Mouse (Mus musculus) heart, embryonic 11.5 days (tissue): ENCODE measurements around the gene Gpr4. TPM values are rescaled to one million over a fixed set of nuclear protein-coding genes. Genes with fewer than 3 reads are reported as not detected.
A peak's percentile ranks its signal among the peaks of the same experiment; 100 is the strongest.

Source experiments
- ATAC-seq: fragments of 200-750 bp; cut with Nextera tagmentation; replicated peaks from 2 replicates; pipeline ENCODE4 v1.8.0; 2017; ENCODE audit warnings: moderate library complexity; ENCODE audit not compliant: insufficient number of reproducible peaks, low FRiP score, low TSS enrichment
- H3K27ac ChIP-seq: fragments of 300-500 bp; sonication (generic); 2 replicates; pipeline ENCODE4 v1.5.1; 2014; ENCODE audit warnings: mild to moderate bottlenecking, low read depth, low read length
- H3K27me3 ChIP-seq: fragments of 300-500 bp; sonication (generic); 2 replicates; pipeline ENCODE4 v1.6.1; 2014; ENCODE audit warnings: mild to moderate bottlenecking, low read length, mixed read lengths; ENCODE audit not compliant: control insufficient read depth, insufficient read depth
- H3K36me3 ChIP-seq: fragments of 300-500 bp; sonication (generic); 2 replicates; pipeline ENCODE4 v1.6.1; 2014; ENCODE audit warnings: mild to moderate bottlenecking, low read length, moderate library complexity, mixed read lengths; ENCODE audit not compliant: control insufficient read depth, insufficient read depth
- H3K4me1 ChIP-seq: fragments of 300-500 bp; sonication (generic); 2 replicates; pipeline ENCODE4 v1.6.1; 2014; ENCODE audit warnings: low read length; ENCODE audit not compliant: control insufficient read depth, insufficient read depth
- H3K4me2 ChIP-seq: fragments of 300-500 bp; sonication (generic); 2 replicates; pipeline ENCODE4 v1.6.1; 2014; ENCODE audit warnings: mild to moderate bottlenecking, moderate library complexity
- H3K4me3 ChIP-seq: fragments of 300-500 bp; sonication (generic); 2 replicates; pipeline ENCODE4 v1.5.1; 2014; ENCODE audit warnings: low read depth, low read length
- H3K9ac ChIP-seq: fragments of 300-500 bp; sonication (generic); 2 replicates; pipeline ENCODE4 v1.6.1; 2014; ENCODE audit warnings: mild to moderate bottlenecking, low read depth, low read length, moderate library complexity
- H3K9me3 ChIP-seq: fragments of 300-500 bp; sonication (generic); replicated peaks from 2 replicates; pipeline ENCODE4 v1.6.1; 2016; ENCODE audit warnings: low read length; ENCODE audit not compliant: control insufficient read depth
- WGBS: fragments of 180-500 bp; shearing (Covaris S2); extraction: QIAGEN DNeasy Blood & Tissue Kit; methylation state at CpG from one replicate; pipeline ENCODE4 v1.1.7; 2014; ENCODE audit not compliant: insufficient replicate concordance; 5-methylcytosine and 5-hydroxymethylcytosine counted together
- polyA plus RNA-seq: library from polyadenylated mRNA; unstranded; fragments of >200 nt; fragmentation: Nextera tagmentation; extraction: Ambion mirVana; gene quantifications from 2 replicates; pipeline ENCODE4 v1.2.1, GENCODE M21; 2014

Gene Gpr4
- polyA plus RNA-seq, 1 experiment from 2014 or later = 1.3 TPM

GRCm38 (mm10) chr7:19227883-19228792, 15.8 kb downstream of the Gpr4 start, which contains the start of gene Opa3:
Gene Opa3 (plus strand): TSS chr7:19228334.
- H3K36me3 ChIP-seq = peaks cover 9% of the 10 kb centered on the region; the same call in 1 of the 2 replicates
- H3K27me3 ChIP-seq = no peaks in the 10 kb centered on the region
- WGBS = under 1% methylated on average over 89 of the region's 91 CpGs
- no peaks in the 10 kb centered on the region for H3K9me3 ChIP-seq
- ATAC-seq = peak; percentile 93
- H3K4me1 ChIP-seq = peaks cover 14% of the 10 kb centered on the region
- H3K4me2 ChIP-seq = peak within 1 kb of the TSS; percentile 79
- H3K9ac ChIP-seq = peak within 1 kb of the TSS; percentile 91
- peak within 1 kb of the TSS; percentile 62 for H3K4me3 ChIP-seq
- peak within 1 kb of the TSS; percentile 100 for H3K27ac ChIP-seq

DNA sequence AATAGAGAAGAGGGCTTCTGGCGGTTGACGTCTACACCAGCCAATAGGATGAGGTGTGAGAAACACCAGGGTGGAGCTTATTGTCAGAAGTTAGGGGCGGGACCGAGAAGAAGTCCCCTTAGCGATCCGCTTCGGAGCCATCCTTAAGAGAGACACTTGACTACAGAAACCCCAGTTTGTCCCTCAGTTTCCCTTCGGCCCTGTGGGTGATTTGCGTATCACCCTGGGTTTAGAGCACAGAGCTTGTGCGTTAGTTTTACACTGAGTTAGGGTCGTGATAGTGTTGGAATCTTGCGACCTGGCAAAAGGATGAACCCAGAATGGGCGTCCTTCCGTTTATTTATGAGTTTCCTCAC, 16.4 kb downstream of the Gpr4 start:
- Histone ChIP-seq H3K9ac (peak overlapping the region; percentile 91), H3K4me1 (peaks cover 14% of the 10 kb centered on the region), H3K4me3 (peak overlapping the region; percentile 62), H3K36me3 (peaks cover 9% of the 10 kb centered on the region; the same call in 1 of the 2 replicates), H3K4me2 (peak overlapping the region; percentile 79), H3K27ac (peak overlapping the region; percentile 100), H3K9me3 (no peaks in the 10 kb centered on the region), H3K27me3 (no peaks in the 10 kb centered on the region)
- no peak for ATAC-seq
- WGBS = 0% methylated on average over 14 of the region's 14 CpGs

DNA sequence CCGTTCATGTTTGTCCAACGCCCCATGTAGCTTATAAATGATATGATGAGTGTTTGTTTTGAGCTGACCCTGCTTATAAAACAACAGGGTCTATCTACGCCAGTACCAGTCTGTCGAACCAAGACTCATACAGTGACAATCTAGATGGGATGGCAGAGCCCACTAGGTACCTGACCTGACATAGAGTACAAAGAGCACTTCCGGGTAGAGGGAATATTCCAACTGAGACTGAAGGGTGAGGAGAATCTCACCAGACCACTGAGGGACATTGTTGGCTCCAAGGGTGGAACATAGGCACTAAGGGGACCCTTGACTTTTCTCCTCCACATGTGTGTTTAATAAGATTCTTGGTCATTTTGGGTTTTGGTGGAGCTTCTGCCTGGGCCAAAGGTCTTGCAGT, 17.1 kb downstream of the Gpr4 start:
- no peak overlapping the region for H3K27ac ChIP-seq
- ATAC-seq = no peak
- peaks cover 9% of the 10 kb centered on the region; the same call in 1 of the 2 replicates for H3K36me3 ChIP-seq
- H3K4me3 ChIP-seq = peak overlapping the region; percentile 62
- 39% methylated on average over 5 of the region's 5 CpGs for WGBS
- no peaks in the 10 kb centered on the region for H3K9me3 ChIP-seq
- H3K9ac ChIP-seq = peak overlapping the region; percentile 91
- no peaks in the 10 kb centered on the region for H3K27me3 ChIP-seq
- H3K4me1 ChIP-seq = peaks cover 14% of the 10 kb centered on the region
- peak overlapping the region; percentile 79 for H3K4me2 ChIP-seq

GRCm38 (mm10) chr7:19230041-19230580, 17.8 kb downstream of the Gpr4 start:
- no peak overlapping the region; the same call in 1 of the 2 replicates for H3K4me3 ChIP-seq
- H3K27me3 ChIP-seq = no peaks in the 10 kb centered on the region
- H3K9me3 ChIP-seq = no peaks in the 10 kb centered on the region
- peak overlapping the region; percentile 79 for H3K4me2 ChIP-seq
- peaks cover 9% of the 10 kb centered on the region; the same call in 1 of the 2 replicates for H3K36me3 ChIP-seq
- 93% methylated on average over 2 of the region's 2 CpGs for WGBS
- no peak overlapping the region for H3K27ac ChIP-seq
- no peak for ATAC-seq
- peak overlapping the region; percentile 91; the same call in 1 of the 2 replicates for H3K9ac ChIP-seq
- peaks cover 18% of the 10 kb centered on the region for H3K4me1 ChIP-seq

DNA sequence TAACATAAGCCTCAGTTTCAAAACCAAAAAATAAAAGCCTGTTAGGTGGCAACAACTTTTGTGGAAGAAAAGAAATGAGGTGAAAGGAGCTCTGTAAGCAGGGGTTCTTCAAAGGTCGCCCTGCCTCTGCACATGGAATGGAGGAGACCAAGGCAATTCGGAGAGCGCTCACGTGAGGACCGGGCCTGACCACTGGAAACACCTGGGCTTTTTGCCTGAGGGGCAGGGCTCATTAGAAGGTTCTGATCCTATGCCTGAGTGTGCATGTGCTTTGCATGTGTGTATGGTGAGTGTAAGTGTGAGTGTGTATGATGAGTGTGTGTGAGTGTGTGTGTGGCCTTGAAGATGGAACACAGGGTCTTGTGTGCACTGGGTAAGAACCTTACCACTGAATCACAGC, 18.6 kb downstream of the Gpr4 start:
- peaks cover 6% of the 10 kb centered on the region; the same call in 1 of the 2 replicates for H3K36me3 ChIP-seq
- H3K9me3 ChIP-seq = no peaks in the 10 kb centered on the region
- 92% methylated on average over 5 of the region's 5 CpGs for WGBS
- no peaks in the 10 kb centered on the region for H3K27me3 ChIP-seq
- 0 out of 2 replicates have a peak overlapping the region, but pooled peaks have one; percentile 12 for H3K9ac ChIP-seq
- H3K27ac ChIP-seq = no peak overlapping the region
- no peak overlapping the region for H3K4me3 ChIP-seq
- no peak overlapping the region for H3K4me2 ChIP-seq
- peaks cover 23% of the 10 kb centered on the region for H3K4me1 ChIP-seq
- no peak for ATAC-seq

GRCm38 (mm10) chr7:19231849-19232248, 19.5 kb downstream of the Gpr4 start:
- ATAC-seq = no peak
- no peak overlapping the region for H3K4me2 ChIP-seq
- WGBS = 88% methylated on average over 3 of the region's 3 CpGs
- no peak overlapping the region for H3K27ac ChIP-seq
- H3K4me1 ChIP-seq = peaks cover 29% of the 10 kb centered on the region
- no peaks in the 10 kb centered on the region for H3K27me3 ChIP-seq
- no peak overlapping the region for H3K9ac ChIP-seq
- peaks cover 6% of the 10 kb centered on the region; the same call in 1 of the 2 replicates for H3K36me3 ChIP-seq
- H3K4me3 ChIP-seq = no peak overlapping the region
- H3K9me3 ChIP-seq = no peaks in the 10 kb centered on the region

- ATAC-seq = no peak
- H3K36me3 ChIP-seq = peaks cover 6% of the 10 kb centered on the region; the same call in 1 of the 2 replicates
- no peak overlapping the region for H3K4me3 ChIP-seq
- H3K27me3 ChIP-seq = no peaks in the 10 kb centered on the region
- no peak overlapping the region for H3K9ac ChIP-seq
- no peaks in the 10 kb centered on the region for H3K9me3 ChIP-seq
- peaks cover 37% of the 10 kb centered on the region for H3K4me1 ChIP-seq
- no peak overlapping the region for H3K4me2 ChIP-seq
- WGBS = 82% methylated on average over 5 of the region's 5 CpGs
- H3K27ac ChIP-seq = no peak overlapping the region
Measured at GRCm38 (mm10) chr7:19234652-19235051, 22.3 kb downstream of the Gpr4 start.

- Histone ChIP-seq H3K4me1 (peaks cover 40% of the 10 kb centered on the region), H3K9ac (no peak overlapping the region), H3K9me3 (no peaks in the 10 kb centered on the region), H3K27ac (no peak overlapping the region), H3K27me3 (no peaks in the 10 kb centered on the region), H3K36me3 (peaks cover 6% of the 10 kb centered on the region; the same call in 1 of the 2 replicates), H3K4me3 (no peak overlapping the region), H3K4me2 (no peak overlapping the region)
- no peak for ATAC-seq
- 85% methylated on average over 2 of the region's 2 CpGs for WGBS
Measured at GRCm38 (mm10) chr7:19235092-19235671, 22.8 kb downstream of the Gpr4 start.
